Mouse (Mus musculus) stomach, embryonic 16.5 days (tissue): Measurements from ENCODE around the gene Klf12. TPM values are rescaled to one million over a fixed set of nuclear protein-coding genes. Genes with fewer than 3 reads are reported as not detected.

Experiments used
- ATAC-seq: fragments of 200-750 bp; cut with Nextera tagmentation; 2 replicates; pipeline ENCODE4 v1.8.0; 2017; ENCODE audit warnings: moderate number of reproducible peaks, moderate TSS enrichment; ENCODE audit not compliant: insufficient read depth, low FRiP score
- H3K27ac ChIP-seq: fragments of 300-500 bp; sonication (generic); 2 replicates; pipeline ENCODE4 v1.5.1; 2014; ENCODE audit warnings: low read length
- H3K27me3 ChIP-seq: fragments of 300-500 bp; sonication (generic); 2 replicates; pipeline ENCODE4 v1.6.1; 2014; ENCODE audit warnings: low read length, control low read depth, mixed read lengths; ENCODE audit not compliant: control insufficient read depth, insufficient read depth
- H3K36me3 ChIP-seq: fragments of 300-500 bp; sonication (generic); 2 replicates; pipeline ENCODE4 v1.6.1; 2014; ENCODE audit warnings: low read length; ENCODE audit not compliant: control insufficient read depth, insufficient read depth
- H3K4me1 ChIP-seq: fragments of 300-500 bp; sonication (generic); 2 replicates; pipeline ENCODE4 v1.6.1; 2014; ENCODE audit warnings: low read length, control low read depth, mixed read lengths; ENCODE audit not compliant: control insufficient read depth, insufficient read depth
- H3K4me2 ChIP-seq: fragments of 300-500 bp; sonication (generic); 2 replicates; pipeline ENCODE4 v1.6.1; 2014; ENCODE audit warnings: low read depth, low read length, mixed read lengths
- H3K4me3 ChIP-seq: fragments of 300-500 bp; sonication (generic); replicated peaks from 2 replicates; pipeline ENCODE4 v1.5.1; 2014; ENCODE audit warnings: mild to moderate bottlenecking, low read length
- H3K9ac ChIP-seq: fragments of 300-500 bp; sonication (generic); 2 replicates; pipeline ENCODE4 v1.6.1; 2014; ENCODE audit warnings: low read length
- H3K9me3 ChIP-seq: fragments of 300-500 bp; sonication (generic); replicated peaks from 2 replicates; pipeline ENCODE4 v1.6.1; 2016; ENCODE audit warnings: low read length, control low read depth; ENCODE audit not compliant: control insufficient read depth
- WGBS: fragments of 180-500 bp; shearing (Covaris S2); extraction: QIAGEN DNeasy Blood & Tissue Kit; methylation state at CpG from one replicate; pipeline ENCODE4 v1.1.7; 2014; 5-methylcytosine and 5-hydroxymethylcytosine counted together
- polyA plus RNA-seq: library from polyadenylated mRNA; unstranded; fragments of >200 nt; fragmentation: Nextera tagmentation; extraction: Ambion mirVana; gene quantifications from 2 replicates; pipeline ENCODE4 v1.2.1, GENCODE M21; 2015

Klf12 gene
- polyA plus RNA-seq: 13.2 and 14.4 TPM in 2 replicates

DNA sequence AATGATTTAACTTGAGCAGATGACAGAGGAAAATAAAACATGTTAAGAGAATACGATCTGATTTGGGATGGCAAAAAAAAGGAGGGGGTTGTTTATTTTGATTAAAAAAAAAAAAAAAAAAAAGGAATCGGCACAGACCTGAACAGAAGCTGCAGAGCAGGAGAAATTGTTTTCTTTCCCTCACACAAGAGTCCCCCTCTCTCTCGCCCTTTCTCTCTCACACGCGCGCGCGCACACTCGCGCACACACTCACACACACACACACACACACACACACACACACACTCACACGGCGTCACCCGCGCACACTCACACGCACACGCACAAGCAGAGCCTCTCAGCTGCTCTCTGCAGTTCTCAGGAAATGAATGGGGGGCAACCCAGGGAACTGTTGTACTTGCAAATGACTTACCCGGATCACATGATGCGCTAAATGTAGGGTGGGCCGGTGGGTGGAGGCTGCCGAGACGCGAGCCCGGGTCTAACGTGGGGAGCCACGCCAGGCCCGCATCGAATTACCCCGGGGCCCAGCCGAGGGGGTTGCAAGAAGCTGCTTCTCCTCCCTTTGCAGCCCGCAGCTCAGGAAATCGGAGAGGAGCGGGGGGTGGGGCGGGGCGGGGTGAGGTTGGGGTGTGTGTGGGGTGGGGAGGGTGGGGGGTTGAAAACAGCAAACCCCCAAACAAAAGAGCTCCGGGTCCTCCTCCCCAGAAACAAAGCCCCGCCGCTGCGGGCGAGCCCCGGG lies at the start of gene Klf12:
TSS of gene Klf12 (minus strand) at position 561 of the 742 bp plus-strand sequence.
- Histone ChIP-seq H3K4me1 (peaks cover 30% of the 10 kb centered on the region), H3K36me3 (no peaks in the 10 kb centered on the region), H3K27me3 (no peaks in the 10 kb centered on the region), H3K4me2 (peak within 1 kb of the TSS; percentile 98), H3K9ac (peak within 1 kb of the TSS; percentile 69), H3K9me3 (0 out of 2 replicates have a peak, but pooled peaks cover 3% of the 10 kb centered on the region), H3K4me3 (peak within 1 kb of the TSS; percentile 53), H3K27ac (peak within 1 kb of the TSS; percentile 91)
- ATAC-seq: peak; percentile 83
- WGBS: under 1% methylated on average over 37 of the region's 40 CpGs

DNA sequence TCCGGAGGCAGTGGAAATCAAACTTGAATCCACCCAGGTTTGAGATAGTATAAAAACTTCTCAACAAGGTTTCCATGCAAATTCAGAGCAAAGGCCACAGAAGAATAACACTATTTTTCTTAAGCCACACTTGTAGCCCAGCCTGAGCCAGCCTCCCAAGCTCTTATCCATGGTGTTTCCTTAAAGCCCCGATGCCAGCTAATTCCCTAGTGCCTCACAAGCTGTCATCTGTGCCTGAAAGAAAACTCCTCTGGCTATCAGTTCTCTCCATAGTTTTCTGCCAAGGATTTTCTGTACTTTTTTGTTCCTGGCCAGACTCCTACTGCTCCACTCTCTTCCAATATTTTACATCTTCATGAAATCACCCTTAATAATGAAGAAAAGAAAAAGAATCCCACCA lies 48.9 kb upstream of the Klf12 start:
- no peak overlapping the region for H3K4me2 ChIP-seq
- H3K36me3 ChIP-seq: no peaks in the 10 kb centered on the region
- 78% methylated on average over 2 of the region's 2 CpGs for WGBS
- no peak for ATAC-seq
- no peak overlapping the region for H3K27ac ChIP-seq
- H3K4me3 ChIP-seq: no peak overlapping the region
- H3K4me1 ChIP-seq: no peaks in the 10 kb centered on the region
- H3K9ac ChIP-seq: no peak overlapping the region
- no peaks in the 10 kb centered on the region for H3K27me3 ChIP-seq
- H3K9me3 ChIP-seq: no peaks in the 10 kb centered on the region

DNA sequence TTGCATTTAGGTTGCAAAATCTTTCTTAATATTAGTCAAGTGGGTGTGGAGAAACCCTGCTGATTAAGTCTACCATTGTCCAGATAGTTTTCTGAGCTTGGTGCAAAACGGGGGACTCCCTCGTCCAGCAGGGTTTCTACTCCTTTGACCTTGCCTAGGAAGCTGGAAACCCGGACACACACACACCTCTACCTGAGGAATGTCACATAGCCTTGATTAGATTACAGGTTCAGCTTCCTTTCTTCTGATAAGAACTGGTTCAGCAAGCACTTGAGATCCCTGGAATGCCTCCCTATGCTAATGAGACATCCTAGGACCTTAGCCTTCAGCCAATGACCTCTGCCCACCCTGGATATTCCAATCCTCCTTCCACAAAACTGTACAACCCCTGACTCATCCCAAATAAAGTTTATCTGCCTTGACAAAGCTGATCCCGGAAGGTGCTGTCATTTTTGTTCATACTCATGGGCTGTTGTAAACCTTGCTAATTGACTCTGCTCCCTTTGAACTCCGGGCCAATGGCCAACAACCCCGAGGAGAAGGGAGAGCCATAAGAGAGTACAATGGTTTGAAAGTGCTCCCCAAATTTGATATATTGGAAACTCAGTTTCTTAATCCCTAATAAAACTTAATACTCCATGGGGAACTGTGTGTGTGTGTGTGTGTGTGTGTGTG lies 44.3 kb upstream of the Klf12 start:
- no peaks in the 10 kb centered on the region for H3K27me3 ChIP-seq
- ATAC-seq: peak; percentile 17; the same call in 1 of the 2 replicates
- no peaks in the 10 kb centered on the region for H3K4me1 ChIP-seq
- H3K4me2 ChIP-seq: no peak overlapping the region
- no peaks in the 10 kb centered on the region for H3K9me3 ChIP-seq
- 61% methylated on average over 6 of the region's 6 CpGs for WGBS
- H3K9ac ChIP-seq: no peak overlapping the region
- no peak overlapping the region for H3K27ac ChIP-seq
- H3K36me3 ChIP-seq: no peaks in the 10 kb centered on the region
- H3K4me3 ChIP-seq: no peak overlapping the region

DNA sequence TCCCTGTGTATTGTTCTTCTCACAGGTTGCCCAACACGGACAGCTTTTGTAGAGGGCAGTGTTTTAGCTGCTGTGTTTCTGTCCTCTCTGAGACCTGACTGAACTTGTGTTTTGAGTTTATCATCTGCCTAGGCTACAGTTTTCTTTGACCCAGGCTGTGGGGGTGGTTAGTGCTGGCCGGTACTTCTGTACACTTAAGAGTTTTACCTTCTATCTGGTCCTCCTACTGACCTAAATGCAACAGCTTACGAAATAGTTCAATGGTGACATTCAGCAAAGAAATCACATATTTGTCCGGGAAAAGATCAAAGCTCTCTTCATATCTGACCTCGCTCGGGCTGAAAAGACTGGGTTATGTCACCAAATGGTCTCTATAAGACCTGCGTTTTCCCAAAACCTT lies 39.8 kb upstream of the Klf12 start:
- Histone ChIP-seq H3K4me1 (no peaks in the 10 kb centered on the region), H3K4me2 (no peak overlapping the region), H3K27me3 (no peaks in the 10 kb centered on the region), H3K9ac (no peak overlapping the region), H3K36me3 (no peaks in the 10 kb centered on the region), H3K4me3 (no peak overlapping the region), H3K27ac (no peak overlapping the region), H3K9me3 (peaks cover 4% of the 10 kb centered on the region; the same call in 1 of the 2 replicates)
- 64% methylated on average over 7 of the region's 7 CpGs for WGBS
- ATAC-seq: no peak

- Histone ChIP-seq H3K36me3 (no peaks in the 10 kb centered on the region), H3K27me3 (no peaks in the 10 kb centered on the region), H3K4me3 (no peak overlapping the region), H3K9me3 (peaks cover 4% of the 10 kb centered on the region; the same call in 1 of the 2 replicates), H3K4me1 (no peaks in the 10 kb centered on the region), H3K4me2 (no peak overlapping the region), H3K9ac (no peak overlapping the region), H3K27ac (no peak overlapping the region)
- WGBS: 91% methylated on average over 6 of the region's 6 CpGs
- no peak for ATAC-seq
These were observed 37.5 kb upstream of the Klf12 start for GRCm38 (mm10) chr14:100322012-100322411.

DNA sequence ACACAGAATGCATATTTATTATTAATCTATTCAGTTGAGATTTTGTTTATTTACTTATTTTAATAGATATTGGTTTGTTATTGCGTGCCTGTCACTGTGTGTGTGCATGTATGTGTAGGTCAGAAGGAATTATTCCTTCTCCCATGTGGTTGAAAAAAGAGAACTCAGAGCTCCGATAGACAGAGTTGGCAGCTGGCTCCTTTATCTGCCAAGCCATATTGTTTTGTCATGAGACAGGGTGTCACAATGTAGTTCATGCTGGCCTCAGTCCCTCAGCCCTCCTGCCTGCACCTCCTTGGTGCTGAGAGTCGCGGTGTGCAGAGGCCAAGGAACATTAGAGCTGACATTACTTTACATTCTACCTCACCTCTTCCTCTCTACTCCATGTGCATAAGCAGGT lies 32.3 kb upstream of the Klf12 start:
- Histone ChIP-seq H3K4me3 (no peak overlapping the region), H3K9ac (no peak overlapping the region), H3K4me2 (no peak overlapping the region), H3K27ac (no peak overlapping the region), H3K9me3 (no peaks in the 10 kb centered on the region), H3K36me3 (no peaks in the 10 kb centered on the region), H3K4me1 (no peaks in the 10 kb centered on the region), H3K27me3 (no peaks in the 10 kb centered on the region)
- 74% methylated on average over 4 of the region's 4 CpGs for WGBS
- ATAC-seq: no peak

DNA sequence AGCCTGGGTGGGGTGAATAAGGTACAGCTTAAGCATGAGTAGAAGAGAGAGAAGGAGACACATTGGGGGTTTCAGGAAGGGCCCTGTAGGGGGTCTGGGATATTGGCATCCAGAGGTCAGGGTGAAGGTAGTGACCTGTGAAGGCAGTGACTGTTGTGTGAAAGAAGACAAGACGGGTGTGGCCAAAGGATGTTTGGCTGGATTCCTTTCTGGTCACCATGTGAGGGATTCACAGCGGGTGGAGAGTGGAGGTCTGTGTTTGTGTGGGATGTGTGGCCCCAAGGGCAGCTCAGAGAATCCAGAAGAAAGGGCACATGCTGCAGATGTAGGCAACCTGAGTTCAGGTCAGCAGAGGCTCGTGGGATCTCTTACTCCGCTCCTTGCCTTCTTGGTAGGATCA lies 29.6 kb upstream of the Klf12 start:
- H3K9me3 ChIP-seq: no peaks in the 10 kb centered on the region

GRCm38 (mm10) chr14:100300905-100301304 lies 16.4 kb upstream of the Klf12 start:
- H3K4me2 ChIP-seq: no peak overlapping the region
- H3K36me3 ChIP-seq: no peaks in the 10 kb centered on the region
- WGBS: 61% methylated on average over 1 of the region's 1 CpGs
- no peaks in the 10 kb centered on the region for H3K27me3 ChIP-seq
- no peak overlapping the region for H3K4me3 ChIP-seq
- H3K9me3 ChIP-seq: no peaks in the 10 kb centered on the region
- no peaks in the 10 kb centered on the region for H3K4me1 ChIP-seq
- no peak overlapping the region for H3K9ac ChIP-seq
- H3K27ac ChIP-seq: no peak overlapping the region
- ATAC-seq: no peak

More for the DNA sequence above, 29.6 kb upstream of the Klf12 start:
- Histone ChIP-seq H3K27ac (no peak overlapping the region), H3K4me1 (no peaks in the 10 kb centered on the region), H3K27me3 (no peaks in the 10 kb centered on the region), H3K9ac (no peak overlapping the region), H3K36me3 (no peaks in the 10 kb centered on the region), H3K4me3 (no peak overlapping the region), H3K4me2 (no peak overlapping the region)
- WGBS: 83% methylated on average over 4 of the region's 4 CpGs
- ATAC-seq: no peak

- Histone ChIP-seq H3K9ac (no peak overlapping the region), H3K9me3 (no peaks in the 10 kb centered on the region), H3K27ac (no peak overlapping the region), H3K4me2 (no peak overlapping the region), H3K4me1 (no peaks in the 10 kb centered on the region), H3K36me3 (no peaks in the 10 kb centered on the region), H3K4me3 (no peak overlapping the region), H3K27me3 (no peaks in the 10 kb centered on the region)
- WGBS: 37% methylated on average over 6 of the region's 6 CpGs
- peak; percentile 74; the same call in 1 of the 2 replicates for ATAC-seq
These were observed 14.4 kb upstream of the Klf12 start for GRCm38 (mm10) chr14:100298892-100299291.
